Mouse (Mus musculus) lung, postnatal 0 days (tissue): ENCODE results near the gene Sav1. TPM values are rescaled to one million over a fixed set of nuclear protein-coding genes. Genes with fewer than 3 reads are reported as not detected.
A peak's percentile ranks its signal among the peaks of the same experiment; 100 is the strongest.

ENCODE experiments used
- ATAC-seq: fragments of 200-750 bp; cut with Nextera tagmentation; 2 replicates; pipeline ENCODE4 v1.8.0; 2017; ENCODE audit warnings: moderate library complexity
- DNase-seq: peaks from one replicate; pipeline ENCODE4 v3.0.0-alpha.2; 2016; ENCODE audit warnings: low spot score
- H3K27ac ChIP-seq: fragments of 300-500 bp; sonication (generic); 2 replicates; pipeline ENCODE4 v1.5.1; 2014; ENCODE audit warnings: antibody characterized with exemption, mild to moderate bottlenecking, low read length, mixed read lengths
- H3K27me3 ChIP-seq: fragments of 300-500 bp; sonication (generic); replicated peaks from 2 replicates; pipeline ENCODE4 v1.6.1; 2014; ENCODE audit warnings: low read length, mixed read lengths; ENCODE audit not compliant: insufficient read depth
- H3K36me3 ChIP-seq: fragments of 300-500 bp; sonication (generic); 2 replicates; pipeline ENCODE4 v1.6.1; 2014; ENCODE audit warnings: low read length, mixed read lengths; ENCODE audit not compliant: insufficient read depth
- H3K4me1 ChIP-seq: fragments of 300-500 bp; sonication (generic); 2 replicates; pipeline ENCODE4 v1.6.1; 2014; ENCODE audit warnings: antibody characterized with exemption, low read depth, low read length, mixed read lengths; ENCODE audit not compliant: insufficient read depth
- H3K4me2 ChIP-seq: fragments of 300-500 bp; sonication (generic); replicated peaks from 2 replicates; pipeline ENCODE4 v1.6.1; 2014; ENCODE audit warnings: low read depth, mild to moderate bottlenecking, low read length, moderate library complexity, mixed read lengths
- H3K4me3 ChIP-seq: fragments of 300-500 bp; sonication (generic); 2 replicates; pipeline ENCODE4 v1.5.1; 2014; ENCODE audit warnings: low read depth, low read length
- H3K9ac ChIP-seq: fragments of 300-500 bp; sonication (generic); replicated peaks from 2 replicates; pipeline ENCODE4 v1.6.1; 2014; ENCODE audit warnings: low read depth, mild to moderate bottlenecking
- H3K9me3 ChIP-seq: fragments of 300-500 bp; sonication (generic); 2 replicates; pipeline ENCODE4 v1.6.1; 2016; ENCODE audit warnings: low read length, mixed read lengths
- CTCF ChIP-seq: IDR thresholded peaks from 2 replicates; pipeline ENCODE4 v1.5.1; 2016; ENCODE audit warnings: antibody characterized with exemption, mild to moderate bottlenecking
- EP300 ChIP-seq: IDR thresholded peaks from 2 replicates; pipeline ENCODE4 v1.6.1; 2016; ENCODE audit warnings: antibody characterized with exemption, mild to moderate bottlenecking, control low read depth
- WGBS: fragments of 180-500 bp; shearing (Covaris S2); extraction: QIAGEN DNeasy Blood & Tissue Kit; methylation state at CpG from one replicate; pipeline ENCODE4 v1.1.7; 2014; 5-methylcytosine and 5-hydroxymethylcytosine counted together
- polyA plus RNA-seq: library from polyadenylated mRNA; unstranded; fragments of >200 nt; fragmentation: Nextera tagmentation; extraction: Ambion mirVana; gene quantifications from 2 replicates; pipeline ENCODE4 v1.2.1, GENCODE M21; 2015

Gene Sav1
- polyA plus RNA-seq, 1 experiment from 2014 or later: 10.7 TPM

DNA sequence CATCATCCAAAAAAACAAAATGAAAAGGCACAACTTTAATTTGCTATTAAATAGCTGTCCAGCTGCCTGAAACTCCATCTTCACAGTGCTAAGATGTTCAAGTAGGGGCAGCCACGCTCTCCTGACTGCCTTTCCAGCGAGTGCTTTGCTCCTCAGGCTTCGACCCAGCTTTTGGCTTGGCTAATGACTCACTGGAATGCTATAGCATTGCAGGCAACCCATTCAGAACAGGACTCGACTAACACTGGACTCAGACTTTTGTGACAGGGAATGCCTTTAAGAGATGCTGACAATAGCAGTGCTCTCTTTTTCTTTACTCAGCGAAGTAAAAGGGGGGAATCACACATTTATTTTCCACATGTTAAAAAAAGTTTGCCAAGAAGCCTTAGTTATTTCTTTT lies 24.9 kb upstream of the Sav1 start:
- no peak for ATAC-seq
- Histone ChIP-seq H3K4me1 (peaks cover 6% of the 10 kb centered on the region; the same call in 1 of the 2 replicates), H3K36me3 (peaks cover 5% of the 10 kb centered on the region; the same call in 1 of the 2 replicates), H3K4me2 (no peak overlapping the region), H3K4me3 (no peak overlapping the region), H3K9me3 (0 out of 2 replicates have a peak, but pooled peaks cover 2% of the 10 kb centered on the region), H3K27ac (no peak overlapping the region), H3K9ac (no peak overlapping the region), H3K27me3 (no peaks in the 10 kb centered on the region)
- WGBS: 70% methylated on average over 5 of the region's 5 CpGs
- DNase-seq: no peak
- TF ChIP-seq EP300 (no peak), CTCF (no peak)

- no peak overlapping the region for H3K27ac ChIP-seq
- H3K36me3 ChIP-seq: peaks cover 5% of the 10 kb centered on the region; the same call in 1 of the 2 replicates
- H3K9ac ChIP-seq: no peak overlapping the region
- ATAC-seq (no peak), DNase-seq (no peak)
- no peaks in the 10 kb centered on the region for H3K4me1 ChIP-seq
- no peaks in the 10 kb centered on the region for H3K27me3 ChIP-seq
- no peak for TF ChIP-seq EP300
- no peak for TF ChIP-seq CTCF
- H3K9me3 ChIP-seq: 0 out of 2 replicates have a peak, but pooled peaks cover 2% of the 10 kb centered on the region
- 92% methylated on average over 4 of the region's 4 CpGs for WGBS
- H3K4me3 ChIP-seq: no peak overlapping the region
- no peak overlapping the region for H3K4me2 ChIP-seq
Measured at GRCm38 (mm10) chr12:70010356-70010755, 23.6 kb upstream of the Sav1 start.

DNA sequence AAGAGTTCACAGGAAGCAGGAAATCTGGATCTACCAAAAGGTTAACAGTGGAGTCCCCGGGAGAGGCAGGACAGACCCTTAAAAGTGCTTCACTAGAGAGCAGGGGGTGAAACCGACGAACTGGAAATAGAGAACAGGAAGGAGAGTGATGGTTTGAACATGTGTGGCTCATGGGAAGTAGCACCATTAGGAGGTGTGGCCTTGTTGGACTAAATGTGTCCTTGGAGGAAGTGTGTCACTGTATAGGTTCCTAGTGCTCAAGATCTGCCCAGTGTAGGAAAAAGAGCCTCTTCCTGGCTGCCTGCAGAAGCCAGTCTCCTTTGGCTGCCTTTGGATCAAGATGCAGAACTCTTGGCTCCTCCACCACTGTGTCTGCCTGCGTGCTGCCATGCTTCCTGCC lies 18.3 kb upstream of the Sav1 start:
- Histone ChIP-seq H3K9ac (no peak overlapping the region), H3K27me3 (no peaks in the 10 kb centered on the region), H3K27ac (no peak overlapping the region), H3K4me2 (no peak overlapping the region), H3K4me3 (no peak overlapping the region), H3K36me3 (no peaks in the 10 kb centered on the region), H3K9me3 (no peaks in the 10 kb centered on the region), H3K4me1 (no peaks in the 10 kb centered on the region)
- no peak for TF ChIP-seq CTCF
- no peak for TF ChIP-seq EP300
- WGBS: 68% methylated on average over 4 of the region's 4 CpGs
- ATAC-seq: no peak
- no peak for DNase-seq

DNA sequence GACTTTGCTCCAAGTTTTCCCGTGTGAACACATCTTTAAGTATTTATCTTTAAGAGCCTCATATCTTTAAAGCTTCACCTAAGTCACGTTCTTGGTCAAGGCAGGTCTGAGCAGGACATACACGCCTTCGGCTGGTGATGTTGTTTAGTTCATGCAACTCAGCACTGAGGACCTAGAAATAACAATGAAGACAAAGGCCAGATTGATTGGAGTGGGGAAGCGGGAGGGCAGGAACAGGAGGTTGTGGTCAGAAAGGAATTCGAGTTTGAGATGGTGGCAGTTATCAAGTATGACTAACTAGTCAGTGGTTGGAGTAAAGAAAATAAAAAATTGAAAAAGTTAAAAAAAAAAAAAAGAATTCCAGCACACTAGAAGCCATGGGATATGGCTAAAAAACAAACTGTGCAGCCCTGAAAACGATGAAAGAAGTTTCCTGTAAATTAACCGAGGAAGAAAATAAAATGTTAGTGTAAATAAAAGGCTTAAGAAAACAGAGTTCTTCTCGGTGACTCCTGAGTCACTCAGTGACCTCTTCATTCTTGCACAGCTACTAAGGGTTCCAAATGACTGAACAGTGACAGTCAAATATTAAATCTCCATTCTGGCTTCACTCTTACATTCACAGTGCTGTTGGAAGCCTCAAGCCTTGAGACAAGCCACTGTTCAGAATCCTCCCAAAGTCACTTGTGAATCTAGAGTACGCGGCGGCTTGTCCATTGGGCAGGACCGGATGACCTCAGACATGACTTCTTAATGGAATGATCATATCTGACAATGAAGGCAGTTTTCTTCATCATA lies 11.6 kb upstream of the Sav1 start:
- no peaks in the 10 kb centered on the region for H3K4me1 ChIP-seq
- no peak overlapping the region for H3K27ac ChIP-seq
- H3K9ac ChIP-seq: no peak overlapping the region
- H3K4me2 ChIP-seq: no peak overlapping the region
- no peaks in the 10 kb centered on the region for H3K36me3 ChIP-seq
- no peaks in the 10 kb centered on the region for H3K27me3 ChIP-seq
- 51% methylated on average over 13 of the region's 13 CpGs for WGBS
- DNase-seq (no peak), ATAC-seq (no peak)
- no peak for TF ChIP-seq EP300
- no peak for TF ChIP-seq CTCF
- H3K4me3 ChIP-seq: no peak overlapping the region
- H3K9me3 ChIP-seq: no peaks in the 10 kb centered on the region

- ATAC-seq (no peak), DNase-seq (no peak)
Measured at GRCm38 (mm10) chr12:69995382-69995781, 8.6 kb upstream of the Sav1 start.

DNA sequence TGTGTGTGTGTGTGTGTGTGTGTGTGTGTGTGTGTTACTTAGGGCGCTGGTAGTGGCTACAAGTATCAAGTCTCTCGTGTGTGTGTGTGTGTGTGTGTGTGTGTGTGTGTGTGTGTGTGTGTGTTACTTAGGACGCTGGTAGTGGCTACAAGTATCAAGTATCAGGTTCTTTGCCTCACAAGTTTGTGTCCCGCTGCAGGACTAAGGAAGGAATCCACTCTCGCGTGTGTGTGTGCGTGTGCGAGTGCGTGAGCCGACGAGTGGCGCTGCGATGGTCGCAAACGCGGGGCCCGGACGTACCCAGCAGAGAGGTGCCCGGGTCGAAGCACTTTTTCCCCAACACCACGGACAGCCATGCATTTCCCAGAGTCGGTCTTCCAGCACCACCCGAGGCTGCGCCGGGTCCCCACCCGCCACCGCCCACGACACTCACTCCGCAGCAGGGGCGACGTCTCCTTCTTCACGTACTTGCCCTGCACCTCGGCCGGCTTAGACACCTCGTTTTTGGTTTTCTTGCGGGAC lies 500 bp downstream of the Sav1 start:
- DNase-seq (peak; percentile 63), ATAC-seq (peak; percentile 48)
- Histone ChIP-seq H3K27ac (peak overlapping the region; percentile 95), H3K9me3 (no peaks in the 10 kb centered on the region), H3K4me2 (peak overlapping the region; percentile 76), H3K4me3 (peak overlapping the region; percentile 95), H3K4me1 (peaks cover 3% of the 10 kb centered on the region; the same call in 1 of the 2 replicates), H3K9ac (peak overlapping the region; percentile 98), H3K27me3 (no peaks in the 10 kb centered on the region), H3K36me3 (peaks cover 19% of the 10 kb centered on the region; the same call in 1 of the 2 replicates)
- TF ChIP-seq CTCF: no peak
- TF ChIP-seq EP300: no peak
- 1% methylated on average over 34 of the region's 36 CpGs for WGBS

More at GRCm38 (mm10) chr12:69995382-69995781, 8.6 kb upstream of the Sav1 start:
- Histone ChIP-seq H3K4me1 (no peaks in the 10 kb centered on the region), H3K4me3 (no peak overlapping the region), H3K36me3 (no peaks in the 10 kb centered on the region), H3K9ac (no peak overlapping the region), H3K9me3 (no peaks in the 10 kb centered on the region), H3K27me3 (no peaks in the 10 kb centered on the region), H3K27ac (no peak overlapping the region), H3K4me2 (no peak overlapping the region)
- WGBS: 54% methylated on average over 3 of the region's 3 CpGs
- TF ChIP-seq CTCF: no peak
- no peak for TF ChIP-seq EP300
